Mouse (Mus musculus): ENCODE measurements at regions not wholly inside any gene's neighbourhood (a gene's known extent, or its start where the extent isn't known, plus 50 kb on each side); places are given as distances from the start of the nearest gene placed in this dataset.
"Not testable (repeated sequence)": the region's sequence is repeated elsewhere in the genome, so short reads cannot be mapped to it uniquely, and the experiment has no call there.

- not testable (repeated sequence) for DNase-seq
These were observed 199.4 kb upstream of the Cdk6 start for GRCm38 (mm10) chr5:3141841-3142240.

GRCm38 (mm10) chr5:3146544-3147295 is 194.6 kb upstream of the Cdk6 start:
- peak; percentile 30 for DNase-seq

GRCm38 (mm10) chr5:3149886-3150285 is 191.4 kb upstream of the Cdk6 start:
- DNase-seq, result not testable (repeated sequence)

- DNase-seq, result not testable (repeated sequence)
These were observed 190.5 kb upstream of the Cdk6 start for GRCm38 (mm10) chr5:3150766-3151165.

GRCm38 (mm10) chr5:3151534-3152148 is 189.6 kb upstream of the Cdk6 start:
- DNase-seq, result not testable (repeated sequence)

- peak; percentile 12 for DNase-seq
These were observed 189.0 kb upstream of the Cdk6 start for GRCm38 (mm10) chr5:3152149-3152865.

GRCm38 (mm10) chr5:3165511-3165910 is 175.8 kb upstream of the Cdk6 start:
- DNase-seq, result not testable (repeated sequence)

- DNase-seq, result not testable (repeated sequence)
These were observed 174.8 kb upstream of the Cdk6 start for GRCm38 (mm10) chr5:3166496-3166895.

GRCm38 (mm10) chr5:3193592-3193991 is 147.7 kb upstream of the Cdk6 start:
- peak; percentile 53 for DNase-seq

GRCm38 (mm10) chr5:3197952-3198841 is 143.1 kb upstream of the Cdk6 start:
- no peak for DNase-seq

GRCm38 (mm10) chr5:3198869-3199550 is 142.3 kb upstream of the Cdk6 start:
- DNase-seq, result not testable (repeated sequence)

GRCm38 (mm10) chr5:3206160-3206559 is 135.1 kb upstream of the Cdk6 start:
- DNase-seq, result not testable (repeated sequence)

GRCm38 (mm10) chr5:3208293-3208692 is 133.0 kb upstream of the Cdk6 start:
- DNase-seq, result not testable (repeated sequence)

GRCm38 (mm10) chr5:3211284-3211683 is 130.0 kb upstream of the Cdk6 start:
- no peak for DNase-seq

GRCm38 (mm10) chr5:3216053-3216452 is 125.2 kb upstream of the Cdk6 start:
- no peak for DNase-seq

GRCm38 (mm10) chr5:3219230-3219629 is 122.1 kb upstream of the Cdk6 start:
- DNase-seq, result no peak

GRCm38 (mm10) chr5:3219770-3220169 is 121.5 kb upstream of the Cdk6 start:
- no peak for DNase-seq

- DNase-seq, result not testable (repeated sequence)
These were observed 117.5 kb upstream of the Cdk6 start for GRCm38 (mm10) chr5:3223819-3224218.

- DNase-seq, result not testable (repeated sequence)
These were observed 116.8 kb upstream of the Cdk6 start for GRCm38 (mm10) chr5:3224392-3225054.

GRCm38 (mm10) chr5:3225358-3225757 is 115.9 kb upstream of the Cdk6 start:
- not testable (repeated sequence) for DNase-seq

GRCm38 (mm10) chr5:3244067-3244466 is 97.2 kb upstream of the Cdk6 start:
- DNase-seq, result not testable (repeated sequence)

All from thymus, postnatal 25 days (tissue).